8 mouse cellular contexts compared by ENCODE assay signal in the genomic region with DNA sequence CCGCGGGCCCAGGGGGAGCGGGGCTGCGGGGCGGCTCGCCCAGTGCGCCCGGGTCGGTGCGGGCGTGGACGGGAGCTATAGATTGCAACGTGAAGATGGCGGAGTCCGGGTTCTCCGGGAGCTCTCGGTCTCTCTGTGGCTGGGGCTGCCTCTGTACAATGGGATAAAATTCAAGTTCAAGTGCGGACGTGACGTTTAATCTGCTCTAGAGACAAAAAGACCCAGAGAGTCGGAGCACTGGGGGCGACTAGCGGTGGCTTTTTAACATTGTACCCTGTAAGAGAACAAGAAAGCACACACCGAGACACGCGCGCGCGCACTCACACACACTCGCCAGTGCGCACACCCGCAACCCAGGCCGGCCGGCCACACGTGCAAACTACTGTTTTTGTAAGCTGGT. TPM values are rescaled to one million over a fixed set of nuclear protein-coding genes. Genes with fewer than 3 reads are reported as not detected.
A peak's percentile ranks its signal among the peaks of the same experiment; 100 is the strongest.
DNase-seq lines count a peak whose midpoint lies in the region; ATAC-seq and TF ChIP-seq lines count a peak whose summit lies in the region.

No protein-coding gene starts in this region.

- peak; percentile 77 for TF ChIP-seq CTCF in layer of hippocampus, adult 2 months (conservative IDR thresholded peaks at IDR 0.05)
- peak; percentile 70 for TF ChIP-seq CTCF in lung, embryonic 14.5 days (IDR thresholded peaks at IDR 0.05; ENCODE audit: low read depth)
- peak; percentile 36 for TF ChIP-seq CTCF in olfactory bulb, adult 2 months (IDR thresholded peaks at IDR 0.05; ENCODE audit: insufficient read depth, low read depth, low read length)

- peak overlapping the region; percentile 92 for H3K4me2 ChIP-seq in embryonic facial prominence, embryonic 15.5 days (replicated peaks)
- H3K4me2 ChIP-seq in lung, embryonic 14.5 days = peak overlapping the region; percentile 95

- no peaks in the 10 kb centered on the region for H3K9me3 ChIP-seq in embryonic facial prominence, embryonic 15.5 days (replicated peaks)
- no peaks in the 10 kb centered on the region for H3K9me3 ChIP-seq in lung, embryonic 14.5 days (ENCODE audit: low read depth, low read length)

- ATAC-seq in embryonic facial prominence, embryonic 15.5 days (ENCODE audit: insufficient number of reproducible peaks, low FRiP score, low TSS enrichment, low read depth) = peak; percentile 75
- ATAC-seq in hematopoietic stem cell, adult 5-6 weeks (replicated peaks in 1 of 2; ENCODE audit: insufficient read depth in 1 of 2, low FRiP score in 2 of 2, low TSS enrichment in 1 of 2, low read depth in 1 of 2, poor library complexity in 2 of 2, severe bottlenecking in 2 of 2) = peak; percentile 51 to 68; a peak in 2 of 4 replicates
- ATAC-seq in lung, embryonic 14.5 days (ENCODE audit: insufficient read depth) = peak; percentile 74

- peaks cover 43% of the 10 kb centered on the region for H3K4me1 ChIP-seq in embryonic facial prominence, embryonic 15.5 days
- peaks cover 3% of the 10 kb centered on the region; the same call in 1 of the 2 replicates for H3K4me1 ChIP-seq in lung, embryonic 14.5 days (ENCODE audit: insufficient read depth)
- H3K4me1 ChIP-seq in olfactory bulb, adult 2 months (ENCODE audit: control insufficient read depth, insufficient read depth, low read length) = peaks cover 29% of the 10 kb centered on the region

- peak; percentile 9 for DNase-seq in spleen, adult 12 weeks (ENCODE audit: low spot score)
- no peak for DNase-seq in spleen, postnatal 4 days (ENCODE audit: low spot score in 2 of 2)
- DNase-seq in layer of hippocampus, adult 2 months (ENCODE audit: low spot score in 2 of 2) = peak; percentile 77 to 87
- DNase-seq in lung, embryonic 14.5 days = peak; percentile 97
- peak; percentile 77 for DNase-seq in yolk sac, embryonic 10.5 days (ENCODE audit: low spot score)

- 0 out of 2 replicates have a peak, but pooled peaks cover 3% of the 10 kb centered on the region for H3K27me3 ChIP-seq in embryonic facial prominence, embryonic 15.5 days
- H3K27me3 ChIP-seq in lung, embryonic 14.5 days (ENCODE audit: insufficient read depth, low read length) = peaks cover 59% of the 10 kb centered on the region

- peak overlapping the region; percentile 93 for H3K9ac ChIP-seq in embryonic facial prominence, embryonic 15.5 days
- peak overlapping the region; percentile 71 for H3K9ac ChIP-seq in lung, embryonic 14.5 days

- TF ChIP-seq POLR2A in olfactory bulb, adult 2 months (IDR thresholded peaks at IDR 0.05; ENCODE audit: insufficient read depth, low read depth, low read length) = peak; percentile 88

- no peaks in the 10 kb centered on the region for H3K36me3 ChIP-seq in embryonic facial prominence, embryonic 15.5 days
- no peaks in the 10 kb centered on the region for H3K36me3 ChIP-seq in lung, embryonic 14.5 days (ENCODE audit: insufficient read depth)

- under 1% methylated on average over 35 of the region's 35 CpGs for WGBS in embryonic facial prominence, embryonic 15.5 days
- under 1% methylated on average over 35 of the region's 35 CpGs for WGBS in lung, embryonic 14.5 days
- under 1% methylated on average over 35 of the region's 35 CpGs for WGBS in olfactory bulb, adult 2 months

- H3K4me3 ChIP-seq in embryonic facial prominence, embryonic 15.5 days (replicated peaks) = peak overlapping the region; percentile 84
- H3K4me3 ChIP-seq in layer of hippocampus, adult 2 months = peak overlapping the region; percentile 79
- H3K4me3 ChIP-seq in lung, embryonic 14.5 days (ENCODE audit: low read depth, low read length) = peak overlapping the region; percentile 75
- H3K4me3 ChIP-seq in olfactory bulb, adult 2 months (ENCODE audit: insufficient read depth, low read depth, low read length) = peak overlapping the region; percentile 88

- peak overlapping the region; percentile 99 for H3K27ac ChIP-seq in embryonic facial prominence, embryonic 15.5 days (replicated peaks)
- peak overlapping the region; percentile 97 for H3K27ac ChIP-seq in layer of hippocampus, adult 2 months
- peak overlapping the region; percentile 90 for H3K27ac ChIP-seq in lung, embryonic 14.5 days (ENCODE audit: low read depth)
- peak overlapping the region; percentile 93 for H3K27ac ChIP-seq in olfactory bulb, adult 2 months (ENCODE audit: insufficient read depth, low read depth, low read length)

RNA-seq across cellular contexts. Expression of a gene that starts 0.5 kb away (rescaled TPM):
- polyA plus RNA-seq in embryonic facial prominence, embryonic 15.5 days (2015; fragmentation: Nextera tagmentation; extraction: Ambion mirVana) = 27.0 and 28.8 TPM in 2 replicates
- 0.15 and 0.19 TPM in 2 replicates for total RNA-seq in hematopoietic stem cell, adult 5-6 weeks (2017)
- total RNA-seq in layer of hippocampus, adult 2 months (2021) = 100 to 1,000 TPM; 144 to 145 TPM
- polyA plus RNA-seq in lung, embryonic 14.5 days (2014; fragmentation: Nextera tagmentation; extraction: Ambion mirVana) = 4.0 and 4.4 TPM in 2 replicates
- 49.8 and 56.3 TPM in 2 replicates for polyA plus RNA-seq in olfactory bulb, adult 2 months (2012; ENCODE audit: insufficient read depth, insufficient read length, low replicate concordance, missing spikeins)

Comparison
In these comparisons a context has a peak if more than half of its experiments do, and no peak if none do; other contexts are left out.
1. DNase-seq: peak in spleen, adult 12 weeks (single experiment), layer of hippocampus, adult 2 months (2 of 2), lung, embryonic 14.5 days (single experiment) and yolk sac, embryonic 10.5 days (single experiment); none in spleen, postnatal 4 days (0 of 2).
2. Peak in every context shown above with its lines, with median percentiles within 50 percentile points of each other: ATAC-seq, H3K27ac ChIP-seq, H3K4me3 ChIP-seq and CTCF ChIP-seq.